Mouse (Mus musculus) urinary bladder, adult 18-20 months (tissue): ENCODE data around the gene Aamdc.

Source experiments
- DNase-seq, 2 experiments: peaks; one replicate each; pipeline ENCODE4 v3.0.0; 2022; ENCODE audit warnings: low spot score in 2 of 2, mixed read lengths in 2 of 2

Gene Aamdc

GRCm38 (mm10) chr7:97514786-97515185, 64.5 kb downstream of the Aamdc start:
- no peak for DNase-seq

- no peak for DNase-seq
Measured at GRCm38 (mm10) chr7:97500555-97501209, 78.6 kb downstream of the Aamdc start.
